Mouse (Mus musculus) liver, postnatal 0 days (tissue): ENCODE measurements around the gene Itgb5. TPM values are rescaled to one million over a fixed set of nuclear protein-coding genes. Genes with fewer than 3 reads are reported as not detected.

ENCODE experiments used
- ATAC-seq: fragments of 200-750 bp; cut with Nextera tagmentation; 2 replicates; pipeline ENCODE4 v1.8.0; 2017; ENCODE audit warnings: mild to moderate bottlenecking, moderate library complexity
- DNase-seq: peaks from one replicate; pipeline ENCODE4 v3.0.0-alpha.2; 2016
- H3K27ac ChIP-seq: fragments of 300-500 bp; sonication (generic); 2 replicates; pipeline ENCODE4 v1.5.1; 2014; ENCODE audit warnings: antibody characterized with exemption, moderate library complexity, mild to moderate bottlenecking, low read depth
- H3K27me3 ChIP-seq: fragments of 300-500 bp; sonication (generic); 2 replicates; pipeline ENCODE4 v1.6.1; 2014; ENCODE audit warnings: low read length, control low read depth, mixed read lengths; ENCODE audit not compliant: insufficient read depth
- H3K36me3 ChIP-seq: fragments of 300-500 bp; sonication (generic); replicated peaks from 2 replicates; pipeline ENCODE4 v1.6.1; 2014; ENCODE audit warnings: mild to moderate bottlenecking, control low read depth, low read length, moderate library complexity, mixed read lengths; ENCODE audit not compliant: insufficient read depth
- H3K4me1 ChIP-seq: fragments of 300-500 bp; sonication (generic); 2 replicates; pipeline ENCODE4 v1.6.1; 2014; ENCODE audit warnings: antibody characterized with exemption, mild to moderate bottlenecking, control low read depth; ENCODE audit not compliant: insufficient read depth
- H3K4me2 ChIP-seq: fragments of 300-500 bp; sonication (generic); 2 replicates; pipeline ENCODE4 v1.6.1; 2014; ENCODE audit warnings: low read depth, mild to moderate bottlenecking, low read length, moderate library complexity, mixed read lengths
- H3K4me3 ChIP-seq: fragments of 300-500 bp; sonication (generic); 2 replicates; pipeline ENCODE4 v1.5.1; 2014; ENCODE audit warnings: low read depth, low read length
- H3K9ac ChIP-seq: fragments of 300-500 bp; sonication (generic); replicated peaks from 2 replicates; pipeline ENCODE4 v1.6.1; 2014; ENCODE audit warnings: mild to moderate bottlenecking, moderate library complexity
- H3K9me3 ChIP-seq: fragments of 300-500 bp; sonication (generic); 2 replicates; pipeline ENCODE4 v1.6.1; 2016; ENCODE audit warnings: mild to moderate bottlenecking, control low read depth, low read length, mixed read lengths
- CTCF ChIP-seq: sonication (generic); IDR thresholded peaks from 2 replicates; pipeline ENCODE4 v1.5.1; 2016; ENCODE audit warnings: antibody characterized with exemption, low read depth
- EP300 ChIP-seq: IDR thresholded peaks from 2 replicates; pipeline ENCODE4 v1.6.1; 2016; ENCODE audit warnings: antibody characterized with exemption, low read depth, mild to moderate bottlenecking
- WGBS: fragments of 180-500 bp; shearing (Covaris S2); extraction: QIAGEN DNeasy Blood & Tissue Kit; methylation state at CpG from one replicate; pipeline ENCODE4 v1.1.7; 2014; ENCODE audit not compliant: insufficient replicate concordance; 5-methylcytosine and 5-hydroxymethylcytosine counted together
- polyA plus RNA-seq: library from polyadenylated mRNA; unstranded; fragments of >200 nt; fragmentation: Nextera tagmentation; extraction: Ambion mirVana; gene quantifications from 2 replicates; pipeline ENCODE4 v1.2.1, GENCODE M21; 2015

Itgb5 gene
- polyA plus RNA-seq, 1 experiment from 2014 or later = 16.1 TPM

DNA sequence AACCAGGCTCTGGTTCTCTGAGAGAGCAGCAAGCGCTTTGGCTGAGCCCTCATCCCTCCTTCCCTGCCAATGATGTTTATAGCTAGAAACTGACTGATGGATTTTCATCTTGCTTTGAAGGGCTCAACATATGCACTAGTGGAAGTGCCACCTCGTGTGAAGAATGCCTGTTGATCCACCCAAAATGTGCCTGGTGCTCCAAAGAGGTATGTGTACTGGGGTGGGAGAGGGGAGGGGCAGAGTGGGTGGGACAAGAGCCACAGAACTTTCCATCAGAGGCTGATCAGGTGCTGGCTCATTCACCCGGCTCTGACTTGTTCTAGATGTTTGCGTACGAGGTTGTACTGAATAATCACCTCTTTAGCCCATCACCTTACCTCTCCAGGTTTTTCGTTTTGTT, 15.4 kb downstream of the Itgb5 start:
- WGBS = 78% methylated on average over 6 of the region's 6 CpGs
- H3K4me2 ChIP-seq = no peak overlapping the region
- DNase-seq (no peak), ATAC-seq (no peak)
- H3K36me3 ChIP-seq = peaks cover 4% of the 10 kb centered on the region
- H3K27me3 ChIP-seq = no peaks in the 10 kb centered on the region
- H3K4me3 ChIP-seq = no peak overlapping the region
- no peak overlapping the region for H3K27ac ChIP-seq
- peaks cover 7% of the 10 kb centered on the region; the same call in 1 of the 2 replicates for H3K4me1 ChIP-seq
- H3K9me3 ChIP-seq = no peaks in the 10 kb centered on the region
- no peak for TF ChIP-seq CTCF
- TF ChIP-seq EP300 = no peak
- H3K9ac ChIP-seq = no peak overlapping the region

DNA sequence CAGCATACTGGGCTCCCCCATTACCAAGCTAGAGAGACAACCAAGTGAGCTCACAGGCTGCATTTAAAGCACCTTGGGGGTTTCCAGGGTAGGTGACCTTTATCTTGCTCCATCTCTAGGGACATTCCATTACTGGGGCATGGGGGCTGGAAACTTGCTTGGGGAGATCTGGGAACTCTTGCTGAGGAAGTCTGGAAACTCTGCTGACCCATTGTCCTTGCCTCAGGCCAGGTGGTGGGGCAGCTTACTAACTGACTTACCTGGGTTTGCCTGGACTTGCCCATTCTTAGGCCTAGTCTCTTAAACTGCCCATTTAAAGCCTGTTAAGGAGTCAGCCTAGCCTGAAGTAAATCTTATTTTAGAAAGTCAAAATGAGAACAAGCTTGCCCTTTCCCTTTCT, 23.8 kb downstream of the Itgb5 start:
- Histone ChIP-seq H3K9ac (no peak overlapping the region), H3K27me3 (no peaks in the 10 kb centered on the region), H3K4me2 (no peak overlapping the region), H3K9me3 (no peaks in the 10 kb centered on the region), H3K36me3 (no peaks in the 10 kb centered on the region), H3K4me3 (no peak overlapping the region), H3K4me1 (peaks cover 3% of the 10 kb centered on the region; the same call in 1 of the 2 replicates), H3K27ac (no peak overlapping the region)
- DNase-seq (no peak), ATAC-seq (no peak)
- TF ChIP-seq CTCF (no peak), EP300 (no peak)

DNA sequence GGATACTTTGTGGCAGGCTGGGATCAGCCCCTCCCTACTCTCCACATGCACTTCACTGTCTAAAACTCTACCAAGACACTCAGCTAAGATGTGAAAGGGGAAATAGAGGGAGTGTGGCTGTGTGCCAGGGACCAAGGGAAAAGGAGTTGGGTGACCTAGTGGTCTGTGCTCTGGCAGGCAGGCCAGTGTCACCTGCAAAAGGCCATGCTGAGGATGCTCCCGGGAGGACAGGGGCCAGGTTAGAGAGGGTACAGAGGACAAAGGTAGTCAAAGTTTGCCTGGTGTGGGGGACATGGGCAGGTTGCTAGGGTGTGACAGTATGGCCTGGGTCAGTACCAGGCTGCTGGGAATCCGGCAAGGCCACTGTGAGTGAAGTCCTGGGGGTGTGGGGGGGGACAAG, 29.3 kb downstream of the Itgb5 start:
- H3K27me3 ChIP-seq = no peaks in the 10 kb centered on the region
- no peak for DNase-seq
- H3K27ac ChIP-seq = no peak overlapping the region
- no peaks in the 10 kb centered on the region for H3K9me3 ChIP-seq
- H3K4me3 ChIP-seq = no peak overlapping the region
- H3K4me1 ChIP-seq = peaks cover 7% of the 10 kb centered on the region; the same call in 1 of the 2 replicates
- H3K9ac ChIP-seq = no peak overlapping the region
- H3K4me2 ChIP-seq = no peak overlapping the region
- ATAC-seq = no peak
- no peak for TF ChIP-seq EP300
- TF ChIP-seq CTCF = no peak
- no peaks in the 10 kb centered on the region for H3K36me3 ChIP-seq
- WGBS = 55% methylated on average over 2 of the region's 2 CpGs

DNA sequence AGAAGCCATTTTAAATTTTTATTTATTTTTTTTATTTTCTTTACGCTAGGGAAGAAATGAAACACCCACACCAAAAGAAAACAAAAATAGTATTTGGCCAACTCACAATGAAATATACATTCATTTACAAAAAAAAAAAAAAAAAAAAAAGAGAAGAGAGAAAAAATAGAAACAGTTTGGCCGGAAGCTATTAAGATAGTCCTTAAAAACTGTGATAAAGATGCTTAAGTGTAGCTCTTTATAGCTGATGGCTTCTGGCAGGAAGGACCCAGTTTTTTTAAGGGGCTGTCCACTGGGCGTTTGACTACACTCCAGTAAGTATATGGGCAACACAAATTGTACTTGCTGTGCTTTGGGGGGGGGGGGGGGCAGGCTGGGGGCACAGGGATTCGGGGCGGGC, 29.9 kb downstream of the Itgb5 start:
- H3K27ac ChIP-seq = no peak overlapping the region
- WGBS = 56% methylated on average over 5 of the region's 5 CpGs

GRCm38 (mm10) chr16:33859988-33860700, 30.7 kb downstream of the Itgb5 start:
- peak; percentile 38 for DNase-seq
- no peak overlapping the region for H3K4me3 ChIP-seq
- no peak overlapping the region for H3K4me2 ChIP-seq

More for the DNA sequence above, 29.9 kb downstream of the Itgb5 start:
- Histone ChIP-seq H3K4me1 (peaks cover 7% of the 10 kb centered on the region; the same call in 1 of the 2 replicates), H3K9me3 (no peaks in the 10 kb centered on the region), H3K4me3 (no peak overlapping the region), H3K9ac (no peak overlapping the region), H3K27me3 (no peaks in the 10 kb centered on the region), H3K36me3 (no peaks in the 10 kb centered on the region), H3K4me2 (no peak overlapping the region)
- DNase-seq (no peak), ATAC-seq (no peak)
- no peak for TF ChIP-seq CTCF
- no peak for TF ChIP-seq EP300

GRCm38 (mm10) chr16:33862406-33862805, 32.9 kb downstream of the Itgb5 start:
- ATAC-seq = no peak
- no peak overlapping the region for H3K9ac ChIP-seq
- no peak overlapping the region for H3K27ac ChIP-seq
- TF ChIP-seq CTCF (no peak), EP300 (no peak)
- H3K4me3 ChIP-seq = no peak overlapping the region
- H3K36me3 ChIP-seq = no peaks in the 10 kb centered on the region
- H3K27me3 ChIP-seq = no peaks in the 10 kb centered on the region
- H3K9me3 ChIP-seq = no peaks in the 10 kb centered on the region
- DNase-seq = no peak
- 77% methylated on average over 4 of the region's 4 CpGs for WGBS
- no peak overlapping the region for H3K4me2 ChIP-seq
- H3K4me1 ChIP-seq = peaks cover 4% of the 10 kb centered on the region; the same call in 1 of the 2 replicates

More at GRCm38 (mm10) chr16:33859988-33860700, 30.7 kb downstream of the Itgb5 start:
- Histone ChIP-seq H3K36me3 (no peaks in the 10 kb centered on the region), H3K27ac (no peak overlapping the region), H3K9ac (no peak overlapping the region), H3K9me3 (no peaks in the 10 kb centered on the region), H3K27me3 (no peaks in the 10 kb centered on the region), H3K4me1 (peaks cover 7% of the 10 kb centered on the region; the same call in 1 of the 2 replicates)
- TF ChIP-seq EP300 = no peak
- TF ChIP-seq CTCF = peak; percentile 38
- 49% methylated on average over 14 of the region's 14 CpGs for WGBS
- no peak for ATAC-seq
